Mouse (Mus musculus) gastrocnemius, adult 2 months (tissue): ENCODE measurements around the gene Tead3. TPM values are rescaled to one million over a fixed set of nuclear protein-coding genes. Genes with fewer than 3 reads are reported as not detected.
A peak's percentile ranks its signal among the peaks of the same experiment; 100 is the strongest.

Experiments used
- DNase-seq: peaks from one replicate; pipeline ENCODE4 v3.0.0; 2022
- H3K27ac ChIP-seq: fragments of 200-600 bp; 2 replicates; pipeline ENCODE4 v1.8.1; 2022; ENCODE audit warnings: mild to moderate bottlenecking
- H3K4me3 ChIP-seq: fragments of 200-600 bp; 2 replicates; pipeline ENCODE4 v1.8.1; 2022; ENCODE audit warnings: mild to moderate bottlenecking, moderate library complexity
- CTCF ChIP-seq: fragments of 200-600 bp; IDR thresholded peaks from 2 replicates; pipeline ENCODE4 v1.8.1; 2022; ENCODE audit warnings: antibody characterized with exemption, mild to moderate bottlenecking, moderate library complexity
- intact Hi-C: fragments of 180-260 bp; cut with DNase I; formaldehyde crosslinking; loops from one replicate; pipeline ENCODE4 v1.15.1; 2025
- total RNA-seq, 2 experiments: library from RNA; stranded (reverse); gene quantifications; 2 replicates each; pipeline ENCODE4 v1.2.3; 2021

Tead3 gene
- total RNA-seq, 2 experiments from 2014 or later = 6.9 to 7.4 TPM

DNA sequence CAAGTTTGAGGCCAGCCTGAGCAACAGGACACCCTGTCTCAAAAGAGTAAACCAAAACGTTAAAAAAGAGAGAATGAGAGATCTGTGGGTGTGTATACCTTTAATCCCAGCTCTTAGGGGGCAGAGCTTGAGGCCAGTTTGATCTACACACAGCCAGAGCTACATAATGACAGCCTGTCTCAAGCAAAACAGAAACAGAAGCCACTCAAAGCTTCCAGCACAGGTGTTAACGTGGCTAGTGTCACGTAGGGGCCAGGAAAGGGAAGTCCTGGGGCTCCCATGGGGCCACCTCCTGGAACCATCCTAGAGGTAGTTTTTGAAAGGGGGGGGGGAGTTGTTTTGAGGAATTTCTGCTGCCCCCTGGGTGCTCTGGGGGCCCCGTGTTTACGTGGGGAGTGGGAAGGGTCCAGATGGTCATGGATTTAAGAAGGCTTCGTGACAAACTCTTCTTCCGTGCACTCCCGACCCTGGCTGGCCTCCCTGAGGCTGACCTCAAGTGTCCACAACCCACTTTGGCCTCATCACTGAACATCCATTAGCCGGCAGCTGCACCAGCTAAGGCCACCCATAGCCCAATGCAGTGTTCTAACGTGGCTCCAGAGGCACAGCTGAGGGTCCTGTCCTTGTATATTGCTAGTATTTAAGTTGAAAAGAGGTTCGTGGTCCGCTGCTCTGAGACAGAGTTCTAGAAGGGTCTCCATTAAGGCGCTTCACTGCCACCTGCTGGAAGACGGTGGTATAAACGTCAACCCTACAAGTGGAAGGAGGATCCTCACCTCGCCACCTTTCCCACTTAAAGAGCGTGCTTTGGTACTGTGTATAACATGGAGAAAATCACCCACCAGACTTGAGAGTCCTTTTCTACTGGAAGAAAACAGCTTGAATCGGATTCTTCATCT is 42.1 kb downstream of the Tead3 start:
- Histone ChIP-seq H3K27ac (peak overlapping the region; percentile 59), H3K4me3 (peak overlapping the region; percentile 63)
- peak; percentile 91 for DNase-seq
- intact Hi-C loops = loop anchor here (1.0 kb wide), 1 partner anchor 82 kb away; no protein-coding TSS in a partner anchor
- TF ChIP-seq CTCF = peak; percentile 93

DNA sequence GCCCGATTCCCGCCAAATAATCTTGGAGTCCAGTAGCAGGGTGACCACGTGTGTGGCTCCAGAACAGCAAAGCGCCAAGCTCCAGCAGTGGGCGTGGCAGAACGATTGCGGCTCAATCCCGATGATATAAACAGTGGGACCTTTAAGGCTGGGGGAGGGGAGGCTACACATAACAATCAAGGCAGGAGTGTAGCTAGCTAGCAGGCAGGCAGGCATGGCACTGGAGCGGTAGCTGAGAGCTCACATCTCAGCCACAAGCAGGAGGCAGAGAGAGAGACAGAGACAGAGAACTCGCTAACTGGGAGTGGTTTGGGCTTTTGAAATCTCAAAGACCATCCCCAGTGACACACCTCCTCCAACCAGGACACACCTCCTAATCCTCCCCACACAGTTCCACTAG is 45.4 kb downstream of the Tead3 start:
- TF ChIP-seq CTCF = no peak
- Histone ChIP-seq H3K4me3 (no peak overlapping the region), H3K27ac (no peak overlapping the region)
- intact Hi-C loops = no loop called here
- DNase-seq = no peak

GRCm38 (mm10) chr17:28300850-28301249 is 49.8 kb downstream of the Tead3 start:
- Histone ChIP-seq H3K4me3 (no peak overlapping the region), H3K27ac (no peak overlapping the region)
- no peak for TF ChIP-seq CTCF
- intact Hi-C loops = no loop called here
- DNase-seq = no peak

DNA sequence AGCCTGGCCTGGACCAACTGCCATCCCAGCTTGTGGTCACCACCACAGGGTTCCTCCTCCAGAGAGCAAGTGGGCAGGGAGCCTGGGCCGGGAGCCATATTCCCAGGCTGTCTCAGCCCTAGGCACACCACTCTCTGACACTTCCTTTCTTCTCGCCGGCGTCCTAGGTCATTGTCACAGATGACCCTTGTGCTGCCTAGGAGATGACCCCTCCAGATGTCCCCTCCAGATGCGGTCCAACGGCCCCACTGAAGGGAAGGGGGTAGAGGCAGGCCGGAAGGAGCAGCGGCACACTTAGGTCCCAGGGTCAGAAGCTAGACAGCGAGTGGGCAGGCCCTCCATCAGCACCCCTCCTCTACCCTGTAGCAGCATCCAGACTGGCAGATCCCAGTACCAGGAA is 50.3 kb downstream of the Tead3 start:
- Histone ChIP-seq H3K27ac (no peak overlapping the region), H3K4me3 (no peak overlapping the region)
- no peak for TF ChIP-seq CTCF
- intact Hi-C loops = no loop called here
- no peak for DNase-seq

DNA sequence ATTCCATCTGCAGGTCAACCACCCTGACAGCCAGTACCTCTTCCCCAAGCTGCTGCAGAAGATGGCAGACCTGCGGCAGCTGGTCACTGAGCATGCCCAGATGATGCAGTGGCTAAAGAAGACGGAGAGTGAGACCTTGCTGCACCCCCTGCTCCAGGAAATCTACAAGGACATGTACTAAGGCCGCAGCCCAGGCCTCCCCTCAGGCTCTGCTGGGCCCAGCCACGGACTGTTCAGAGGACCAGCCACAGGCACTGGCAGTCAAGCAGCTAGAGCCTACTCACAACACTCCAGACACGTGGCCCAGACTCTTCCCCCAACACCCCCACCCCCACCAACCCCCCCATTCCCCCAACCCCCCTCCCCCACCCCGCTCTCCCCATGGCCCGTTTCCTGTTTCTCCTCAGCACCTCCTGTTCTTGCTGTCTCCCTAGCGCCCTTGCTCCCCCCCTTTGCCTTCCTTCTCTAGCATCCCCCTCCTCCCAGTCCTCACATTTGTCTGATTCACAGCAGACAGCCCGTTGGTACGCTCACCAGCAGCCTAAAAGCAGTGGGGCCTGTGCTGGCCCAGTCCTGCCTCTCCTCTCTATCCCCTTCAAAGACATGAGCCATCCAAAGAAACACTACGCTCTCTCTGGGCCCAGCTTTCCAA is 50.8 kb downstream of the Tead3 start:
- Histone ChIP-seq H3K27ac (no peak overlapping the region), H3K4me3 (no peak overlapping the region)
- TF ChIP-seq CTCF = no peak
- intact Hi-C loops = no loop called here
- no peak for DNase-seq

- intact Hi-C loops = no loop called here
- no peak for TF ChIP-seq CTCF
Observed at GRCm38 (mm10) chr17:28298888-28299287, 51.7 kb downstream of the Tead3 start.

DNA sequence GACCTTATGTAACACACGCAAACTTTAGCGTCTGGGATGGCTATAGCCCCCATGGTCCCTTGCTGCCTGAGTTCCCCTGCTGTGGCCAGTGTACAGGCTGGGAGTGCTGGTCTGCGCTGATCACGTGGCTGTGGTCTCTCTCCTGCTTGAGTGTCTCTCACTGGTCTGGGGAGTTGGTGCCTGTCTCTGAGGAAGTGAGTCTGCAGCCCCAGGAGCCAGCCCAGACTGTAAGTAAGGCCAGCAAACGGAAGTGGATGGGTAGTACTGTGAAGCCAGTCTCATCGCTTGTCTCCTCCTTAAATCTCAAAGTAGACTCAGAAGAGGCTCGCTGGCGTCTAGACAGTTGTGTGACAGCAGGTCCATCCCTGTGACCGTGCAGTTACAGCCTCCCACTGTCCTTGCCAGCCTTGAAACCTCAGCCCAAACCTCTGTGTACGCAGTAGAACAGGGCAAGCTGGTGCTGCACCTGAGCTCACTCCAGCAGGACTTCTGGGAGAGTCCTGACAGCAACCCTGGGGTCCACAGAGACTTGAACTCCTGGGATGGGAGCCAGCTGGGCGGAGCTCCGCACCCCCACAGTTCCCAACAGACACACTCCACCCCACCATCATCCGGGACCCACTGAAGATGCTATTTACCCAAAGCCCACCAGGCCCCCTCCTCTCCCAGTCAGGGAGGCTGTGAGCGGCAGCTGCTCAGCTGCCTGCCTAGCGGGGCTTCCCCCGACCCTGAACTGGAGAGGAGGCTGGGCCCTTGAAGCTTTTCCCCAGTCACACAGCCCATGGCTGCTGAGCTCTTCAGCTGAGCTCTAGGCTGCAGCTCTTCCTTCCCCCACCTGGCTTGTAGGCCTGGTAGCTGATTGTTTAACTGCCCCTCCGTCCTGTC is 55.9 kb downstream of the Tead3 start:
- H3K27ac ChIP-seq = peak overlapping the region; percentile 87
- no peak for TF ChIP-seq CTCF
- intact Hi-C loops = no loop called here
- DNase-seq = no peak
- H3K4me3 ChIP-seq = no peak overlapping the region

More at GRCm38 (mm10) chr17:28298888-28299287, 51.7 kb downstream of the Tead3 start:
- no peak overlapping the region for H3K27ac ChIP-seq
- H3K4me3 ChIP-seq = no peak overlapping the region
- DNase-seq = no peak

GRCm38 (mm10) chr17:28293716-28294115 is 56.9 kb downstream of the Tead3 start:
- peak; percentile 80 for DNase-seq
- Histone ChIP-seq H3K27ac (peak overlapping the region; percentile 87), H3K4me3 (no peak overlapping the region)
- intact Hi-C loops = no loop called here
- TF ChIP-seq CTCF = no peak

DNA sequence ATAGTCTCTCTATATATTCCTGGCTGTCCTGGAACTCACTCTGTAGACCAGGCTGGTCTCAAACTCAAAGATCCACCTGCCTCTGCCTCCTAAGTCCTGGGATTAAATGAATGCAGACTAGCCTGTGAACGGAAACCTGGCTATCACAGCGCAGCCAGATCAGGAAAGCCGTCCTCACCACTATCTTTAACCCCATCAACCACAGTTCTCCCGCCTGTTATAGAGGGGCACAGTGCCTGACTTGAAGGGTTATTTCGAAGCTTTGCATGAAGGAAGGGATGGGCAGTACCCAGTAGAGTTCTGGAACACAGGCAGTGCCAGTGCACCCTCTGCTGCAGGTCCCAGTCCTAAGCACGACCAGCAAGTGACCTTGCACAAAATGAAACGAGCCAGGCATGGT is 59.3 kb downstream of the Tead3 start:
- H3K4me3 ChIP-seq = no peak overlapping the region
- no peak for DNase-seq
- intact Hi-C loops = no loop called here
- no peak for TF ChIP-seq CTCF
- H3K27ac ChIP-seq = no peak overlapping the region

DNA sequence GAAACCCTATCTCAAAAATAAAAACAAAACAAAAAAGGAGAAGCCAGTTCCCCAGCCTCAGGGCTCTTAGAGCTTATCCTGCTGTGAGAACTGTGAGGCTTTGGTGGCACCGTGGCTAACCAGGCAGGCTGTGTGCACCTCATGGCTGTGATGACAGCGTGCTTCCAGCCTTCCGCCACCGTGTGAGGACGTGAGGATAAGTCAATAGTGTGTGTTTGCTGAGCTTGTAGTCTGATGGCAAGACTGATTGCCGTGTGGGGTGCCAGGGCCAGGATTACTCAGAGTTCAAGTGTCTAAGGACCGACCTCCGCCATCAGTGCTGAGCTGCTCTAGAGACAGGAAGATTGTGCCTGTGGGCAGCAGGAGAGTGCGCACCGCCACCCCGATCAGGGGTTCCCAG is 59.9 kb downstream of the Tead3 start:
- no peak for TF ChIP-seq CTCF
- no peak for DNase-seq
- no peak overlapping the region for H3K27ac ChIP-seq
- H3K4me3 ChIP-seq = no peak overlapping the region
- intact Hi-C loops = no loop called here

GRCm38 (mm10) chr17:28290262-28290661 is 60.4 kb downstream of the Tead3 start:
- DNase-seq = peak; percentile 75
- intact Hi-C loops = no loop called here
- Histone ChIP-seq H3K4me3 (no peak overlapping the region), H3K27ac (peak overlapping the region; percentile 6; the same call in 1 of the 2 replicates)
- TF ChIP-seq CTCF = no peak

DNA sequence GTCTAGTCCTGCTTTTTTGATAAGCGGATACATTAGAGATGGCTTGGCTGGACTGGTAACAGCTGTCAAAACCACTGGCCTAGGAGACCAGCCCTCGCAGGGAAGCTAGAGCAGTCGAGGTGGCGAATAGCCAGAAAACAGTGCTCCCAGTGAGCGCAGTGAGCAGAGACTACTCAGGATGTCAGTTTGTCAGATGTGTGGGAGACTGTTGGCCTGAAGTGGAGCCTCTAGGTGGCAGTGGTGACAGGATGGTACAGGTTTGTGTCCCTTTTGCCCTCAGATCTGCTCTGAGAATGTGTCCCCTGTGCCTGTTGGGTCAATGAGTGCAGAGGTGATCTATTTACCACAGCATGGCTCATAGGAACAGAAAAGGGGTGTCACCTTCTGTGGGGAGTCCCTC is 62.6 kb downstream of the Tead3 start:
- H3K27ac ChIP-seq = peak overlapping the region; percentile 12; the same call in 1 of the 2 replicates
- H3K4me3 ChIP-seq = no peak overlapping the region
- no peak for DNase-seq
- intact Hi-C loops = no loop called here
- TF ChIP-seq CTCF = peak; percentile 48

DNA sequence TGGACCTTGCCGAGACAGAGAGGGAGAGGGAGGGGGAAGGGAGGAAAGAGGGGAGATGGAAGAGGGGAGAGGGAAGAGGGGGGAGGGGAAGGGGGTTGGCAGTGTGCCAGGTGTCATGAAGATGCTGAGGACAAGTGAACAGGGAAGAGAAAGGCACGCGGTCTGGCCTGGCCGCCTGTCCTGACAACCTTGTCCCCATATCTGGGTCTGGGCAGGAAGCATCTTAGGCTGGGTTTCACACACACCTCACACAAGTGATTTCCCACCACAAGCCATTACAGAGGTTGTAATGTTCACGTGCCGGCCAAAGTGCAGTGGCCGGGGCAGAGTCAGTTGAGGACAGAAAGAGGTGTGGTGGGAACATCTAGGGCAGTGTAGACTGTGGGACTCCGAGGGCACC is 63.0 kb downstream of the Tead3 start:
- intact Hi-C loops = no loop called here
- Histone ChIP-seq H3K27ac (peak overlapping the region; percentile 12; the same call in 1 of the 2 replicates), H3K4me3 (no peak overlapping the region)
- no peak for TF ChIP-seq CTCF
- DNase-seq = no peak
